ENCODE assay signal across 13 mouse cellular contexts in genomic region chr6:47565326-47566035, GRCm38 (mm10). TPM values are rescaled to one million over a fixed set of nuclear protein-coding genes. Genes with fewer than 3 reads are reported as not detected.
A peak's percentile ranks its signal among the peaks of the same experiment; 100 is the strongest.
DNase-seq lines count a peak whose midpoint lies in the region; ATAC-seq and TF ChIP-seq lines count a peak whose summit lies in the region.
"Had no signal": no experiment of that assay in that cellular context is flagged by ENCODE, and none has a peak within 500 bp of the region (broad histone marks: within the 10 kb centered on the region; RNA-seq: fewer than 3 reads in every experiment).

No protein-coding gene starts in this region.

- peaks cover 9% of the 10 kb centered on the region; the same call in 1 of the 2 replicates for H3K9me3 ChIP-seq in heart, embryonic 16.5 days (replicated peaks; ENCODE audit: control insufficient read depth, low read length)
- H3K9me3 ChIP-seq in MEL (replicated peaks; ENCODE audit: insufficient read depth, low read length), result no peaks in the 10 kb centered on the region
- no peaks in the 10 kb centered on the region for H3K9me3 ChIP-seq in liver, embryonic 13.5 days (replicated peaks)
- H3K9me3 ChIP-seq in midbrain, embryonic 16.5 days (replicated peaks; ENCODE audit: control insufficient read depth, low read length, poor library complexity, severe bottlenecking), result no peaks in the 10 kb centered on the region

- WGBS in heart, embryonic 16.5 days, result 43% methylated on average over 1 of the region's 1 CpGs
- WGBS in liver, embryonic 13.5 days (ENCODE audit: insufficient replicate concordance), result 7% methylated on average over 1 of the region's 1 CpGs
- WGBS in midbrain, embryonic 16.5 days, result 69% methylated on average over 1 of the region's 1 CpGs

- no peaks in the 10 kb centered on the region for H3K27me3 ChIP-seq in heart, embryonic 16.5 days (ENCODE audit: control insufficient read depth, insufficient read depth, low read length)
- no peaks in the 10 kb centered on the region for H3K27me3 ChIP-seq in MEL (ENCODE audit: control insufficient read depth in 1 of 2, insufficient read depth in 2 of 2, low read length in 2 of 2)
- no peaks in the 10 kb centered on the region for H3K27me3 ChIP-seq in liver, embryonic 13.5 days
- H3K27me3 ChIP-seq in midbrain, embryonic 16.5 days (ENCODE audit: control insufficient read depth, insufficient read depth, low read depth, low read length), result no peaks in the 10 kb centered on the region

- H3K79me2 ChIP-seq in MEL (ENCODE audit: control insufficient read depth, insufficient read depth, low read length, poor library complexity), result peaks cover 7% of the 10 kb centered on the region; the same call in 1 of the 2 replicates

- no peak overlapping the region for H3K4me3 ChIP-seq in heart, embryonic 16.5 days (ENCODE audit: low read length)
- H3K4me3 ChIP-seq in MEL (ENCODE audit: control insufficient read depth in 1 of 2, insufficient read depth in 1 of 2, low read depth in 2 of 2, low read length in 2 of 2), result no peak overlapping the region
- H3K4me3 ChIP-seq in liver, embryonic 13.5 days (replicated peaks), result no peak overlapping the region
- H3K4me3 ChIP-seq in midbrain, embryonic 16.5 days (ENCODE audit: low read depth, low read length), result no peak overlapping the region
- H3K4me3 ChIP-seq: erythroblast, embryonic 14.5 days had no signal

- ATAC-seq in heart, embryonic 16.5 days (replicated peaks; ENCODE audit: extremely low read depth, insufficient read depth, low FRiP score), result no peak
- peak; percentile 91 for ATAC-seq in liver, embryonic 13.5 days (ENCODE audit: low read depth)
- no peak for ATAC-seq in midbrain, embryonic 16.5 days

- no peak overlapping the region for H3K9ac ChIP-seq in heart, embryonic 16.5 days (ENCODE audit: low read length)
- no peak overlapping the region for H3K9ac ChIP-seq in MEL (ENCODE audit: control insufficient read depth, low read depth, low read length, poor library complexity, severe bottlenecking)
- H3K9ac ChIP-seq in liver, embryonic 13.5 days, result no peak overlapping the region
- H3K9ac ChIP-seq in midbrain, embryonic 16.5 days (ENCODE audit: low read depth, low read length), result no peak overlapping the region

- no peak for TF ChIP-seq POLR2A in MEL (IDR thresholded peaks at IDR 0.05; ENCODE audit: control insufficient read depth in 1 of 2, insufficient read depth in 1 of 2, low read depth in 1 of 2, low read length in 2 of 2, poor library complexity in 1 of 2)
- TF ChIP-seq POLR2A in brain, embryonic 14.5 days (IDR thresholded peaks at IDR 0.05; ENCODE audit: borderline replicate concordance, extremely low read depth, insufficient read depth, insufficient read length, poor library complexity, severe bottlenecking), result no peak

- no peak for TF ChIP-seq CTCF in MEL (IDR thresholded peaks at IDR 0.05 in 2 of 3, conservative IDR thresholded peaks at IDR 0.05 in 1 of 3; ENCODE audit: control insufficient read depth in 1 of 3, insufficient read depth in 1 of 3, low read depth in 2 of 3, low read length in 3 of 3, poor library complexity in 1 of 3, severe bottlenecking in 1 of 3)
- TF ChIP-seq CTCF in brain, embryonic 14.5 days (IDR thresholded peaks at IDR 0.05; ENCODE audit: borderline replicate concordance, extremely low read depth, insufficient read depth, insufficient read length), result no peak

- TF ChIP-seq RAD21 in MEL (IDR thresholded peaks at IDR 0.05; ENCODE audit: low read depth, low read length), result no peak

- H3K27ac ChIP-seq in heart, embryonic 16.5 days (ENCODE audit: low read length), result 0 out of 2 replicates have a peak overlapping the region, but pooled peaks have one; percentile 15
- peak overlapping the region; percentile 55 for H3K27ac ChIP-seq in MEL (ENCODE audit: control insufficient read depth, low read depth, low read length)
- peak overlapping the region; percentile 51 for H3K27ac ChIP-seq in liver, embryonic 13.5 days
- H3K27ac ChIP-seq in midbrain, embryonic 16.5 days (ENCODE audit: low read length), result no peak overlapping the region

- H3K4me2 ChIP-seq in heart, embryonic 16.5 days (ENCODE audit: low read depth, low read length), result no peak overlapping the region
- H3K4me2 ChIP-seq in liver, embryonic 13.5 days, result peak overlapping the region; percentile 26
- H3K4me2 ChIP-seq in midbrain, embryonic 16.5 days (ENCODE audit: low read length), result no peak overlapping the region

- H3K4me1 ChIP-seq in heart, embryonic 16.5 days (ENCODE audit: control insufficient read depth, insufficient read depth, low read length), result peaks cover 10% of the 10 kb centered on the region
- H3K4me1 ChIP-seq in MEL (ENCODE audit: control insufficient read depth in 1 of 2, insufficient read depth in 2 of 2, low read length in 2 of 2), result peaks cover 15 to 21% of the 10 kb centered on the region in 2 experiments
- H3K4me1 ChIP-seq in liver, embryonic 13.5 days (replicated peaks), result peaks cover 64% of the 10 kb centered on the region
- no peaks in the 10 kb centered on the region; the same call in 1 of the 2 replicates for H3K4me1 ChIP-seq in midbrain, embryonic 16.5 days (ENCODE audit: control insufficient read depth, insufficient read depth, low read length)

- peaks cover 23% of the 10 kb centered on the region for H3K36me3 ChIP-seq in heart, embryonic 16.5 days (ENCODE audit: control insufficient read depth, insufficient read depth)
- H3K36me3 ChIP-seq in MEL (ENCODE audit: control insufficient read depth in 1 of 2, insufficient read depth in 2 of 2, low read length in 2 of 2), result peaks cover 19 to 47% of the 10 kb centered on the region in 2 experiments
- peaks cover 80% of the 10 kb centered on the region for H3K36me3 ChIP-seq in liver, embryonic 13.5 days
- peaks cover 19% of the 10 kb centered on the region for H3K36me3 ChIP-seq in midbrain, embryonic 16.5 days (ENCODE audit: control insufficient read depth, insufficient read depth, low read length)

- no peak for DNase-seq in heart, adult 18-20 months
- peak; percentile 85 for DNase-seq in MEL (ENCODE audit: low read depth, low spot score)
- peak; percentile 60 for DNase-seq in brain, embryonic 14.5 days (ENCODE audit: low read depth)
- DNase-seq in liver, embryonic 13.5 days, result peak; percentile 59
- DNase-seq in right cerebral cortex, postnatal 14 days, result no peak
- DNase-seq: gastrocnemius, postnatal 25 days; heart, postnatal 36 days; layer of hippocampus, adult 9-11 months; left cerebral cortex, postnatal 4 days; lung, postnatal 10 days had no signal

- peak; percentile 94 to 98 for TF ChIP-seq EP300 in MEL (IDR thresholded peaks at IDR 0.05; ENCODE audit: low read depth in 1 of 2, low read length in 2 of 2)

TF ChIP-seq in MEL, 35 proteins besides CTCF, POLR2A, EP300 and RAD21:
- TF ChIP-seq TAL1 (IDR thresholded peaks at IDR 0.05; ENCODE audit: low read length) (peak; percentile 93), USF2 (IDR thresholded peaks at IDR 0.05; ENCODE audit: borderline replicate concordance in 1 of 2, insufficient read depth in 1 of 2, low read depth in 1 of 2, low read length in 2 of 2) (no peak), ETS1 (IDR thresholded peaks at IDR 0.05; ENCODE audit: low read depth, low read length) (peak; percentile 78), GATA1 (IDR thresholded peaks at IDR 0.05; ENCODE audit: low read depth, low read length) (peak; percentile 98), RCOR1 (IDR thresholded peaks at IDR 0.05; ENCODE audit: low read depth, low read length) (peak; percentile 97), MEF2A (IDR thresholded peaks at IDR 0.05; ENCODE audit: extremely low read depth, insufficient replicate concordance, low read depth, low read length, poor library complexity, severe bottlenecking) (no peak), MAX (IDR thresholded peaks at IDR 0.05; ENCODE audit: low read length) (no peak), SIN3A (IDR thresholded peaks at IDR 0.05; ENCODE audit: low read length) (no peak), MAFK (IDR thresholded peaks at IDR 0.05; ENCODE audit: borderline replicate concordance, low read depth, low read length) (peak; percentile 37; the same call in 1 of the 2 replicates), ZNF384 (IDR thresholded peaks at IDR 0.05; ENCODE audit: low read depth, low read length) (no peak), TCF12 (IDR thresholded peaks at IDR 0.05; ENCODE audit: low read depth, low read length) (peak; percentile 95), TBP (IDR thresholded peaks at IDR 0.05; ENCODE audit: low read depth, low read length) (no peak), CHD1 (IDR thresholded peaks at IDR 0.05; ENCODE audit: low read depth, low read length) (no peak), UBTF (IDR thresholded peaks at IDR 0.05; ENCODE audit: borderline replicate concordance, insufficient read depth, low read depth, low read length) (no peak), POLR2AphosphoS2 (IDR thresholded peaks at IDR 0.05; ENCODE audit: low read length) (no peak), MYB (IDR thresholded peaks at IDR 0.05; ENCODE audit: low read depth, low read length) (no peak), GABPA (IDR thresholded peaks at IDR 0.05; ENCODE audit: low read depth, low read length) (no peak)
TF ChIP-seq in MEL: peak in this region for 6.

RNA-seq across cellular contexts. Expression of gene Ezh2, which starts 29.7 kb away (rescaled TPM):
- 48.1 and 59.5 TPM in 2 replicates for polyA plus RNA-seq in heart, embryonic 16.5 days (2015; fragmentation: Nextera tagmentation; extraction: Ambion mirVana)
- 1 to 10 TPM; 8.7 to 9.5 TPM for total RNA-seq in heart, adult 18-20 months (2021)
- 30.9 and 35.4 TPM in 2 replicates for total RNA-seq in MEL (2012; rRNA removed)
- polyA plus RNA-seq in MEL (2012; ENCODE audit: insufficient read depth in 1 of 2, insufficient read length in 2 of 2, low read depth in 1 of 2, low replicate concordance in 2 of 2, missing spikeins in 1 of 2), result 1,000 to 10,000 TPM in 1 of 2 experiments, 10 to 100 TPM in 1; 82.6 to 1,353 TPM
- 154 and 214 TPM in 2 replicates for polyA plus RNA-seq in brain, embryonic 14.5 days (2012; rRNA removed)
- polyA plus RNA-seq in liver, embryonic 13.5 days (2015; fragmentation: Nextera tagmentation; extraction: Ambion mirVana), result 66.7 and 76.5 TPM in 2 replicates
- 54.5 and 67.2 TPM in 2 replicates for polyA plus RNA-seq in midbrain, embryonic 16.5 days (2015; fragmentation: Nextera tagmentation; extraction: Ambion mirVana)

Comparison
In these comparisons a context has a peak if more than half of its experiments do, and no peak if none do; other contexts are left out.
1. DNase-seq: peak in MEL (single experiment), brain, embryonic 14.5 days (single experiment) and liver, embryonic 13.5 days (single experiment); none in heart, adult 18-20 months (0 of 2) and right cerebral cortex, postnatal 14 days (single experiment).